Mouse (Mus musculus) heart, postnatal 0 days (tissue): Measurements from ENCODE around the gene Zfp810. TPM values are rescaled to one million over a fixed set of nuclear protein-coding genes. Genes with fewer than 3 reads are reported as not detected.
"Not testable (repeated sequence)": the region's sequence is repeated elsewhere in the genome, so short reads cannot be mapped to it uniquely, and the experiment has no call there.

Experiments
- ATAC-seq: fragments of 200-750 bp; cut with Nextera tagmentation; 2 replicates; pipeline ENCODE4 v1.8.0; 2017; ENCODE audit warnings: low read depth, moderate number of reproducible peaks, moderate library complexity; ENCODE audit not compliant: insufficient read depth
- DNase-seq: peaks from one replicate; pipeline ENCODE4 v3.0.0-alpha.2; 2016; ENCODE audit warnings: low spot score
- H3K27ac ChIP-seq: fragments of 300-500 bp; sonication (generic); 2 replicates; pipeline ENCODE4 v1.5.1; 2014; ENCODE audit warnings: low read depth, mild to moderate bottlenecking
- H3K27me3 ChIP-seq: fragments of 300-500 bp; sonication (generic); 2 replicates; pipeline ENCODE4 v1.6.1; 2014; ENCODE audit warnings: low read length, mixed read lengths; ENCODE audit not compliant: control insufficient read depth, insufficient read depth
- H3K36me3 ChIP-seq: fragments of 300-500 bp; sonication (generic); replicated peaks from 2 replicates; pipeline ENCODE4 v1.6.1; 2014; ENCODE audit warnings: low read length, mixed read lengths; ENCODE audit not compliant: control insufficient read depth, insufficient read depth
- H3K4me1 ChIP-seq: fragments of 300-500 bp; sonication (generic); 2 replicates; pipeline ENCODE4 v1.6.1; 2014; ENCODE audit warnings: antibody characterized with exemption; ENCODE audit not compliant: control insufficient read depth, insufficient read depth
- H3K4me2 ChIP-seq: fragments of 300-500 bp; sonication (generic); 2 replicates; pipeline ENCODE4 v1.6.1; 2014; ENCODE audit warnings: low read depth, mild to moderate bottlenecking, low read length, moderate library complexity
- H3K4me3 ChIP-seq: fragments of 300-500 bp; sonication (generic); 2 replicates; pipeline ENCODE4 v1.5.1; 2014; ENCODE audit warnings: low read depth, low read length
- H3K9ac ChIP-seq: fragments of 300-500 bp; sonication (generic); replicated peaks from 2 replicates; pipeline ENCODE4 v1.6.1; 2014; ENCODE audit warnings: low read depth, low read length, mixed read lengths
- H3K9me3 ChIP-seq: fragments of 300-500 bp; sonication (generic); replicated peaks from 2 replicates; pipeline ENCODE4 v1.6.1; 2016; ENCODE audit warnings: low read length; ENCODE audit not compliant: control insufficient read depth
- CTCF ChIP-seq: IDR thresholded peaks from 2 replicates; pipeline ENCODE4 v1.5.1; 2016; ENCODE audit warnings: antibody characterized with exemption, control low read depth, low read depth
- EP300 ChIP-seq: IDR thresholded peaks from 2 replicates; pipeline ENCODE4 v1.6.1; 2016; ENCODE audit warnings: antibody characterized with exemption, low read depth
- WGBS: fragments of 180-500 bp; shearing (Covaris S2); extraction: QIAGEN DNeasy Blood & Tissue Kit; methylation state at CpG from one replicate; pipeline ENCODE4 v1.1.7; 2014; 5-methylcytosine and 5-hydroxymethylcytosine counted together
- polyA plus RNA-seq: library from polyadenylated mRNA; unstranded; fragments of >200 nt; fragmentation: Nextera tagmentation; extraction: Ambion mirVana; gene quantifications from 2 replicates; pipeline ENCODE4 v1.2.1, GENCODE M21; 2015
- total RNA-seq: library from RNA; depleted of rRNA; stranded (reverse); fragments of >200 nt; gene quantifications from 2 replicates; pipeline ENCODE4 v1.2.3, GENCODE M21; 2014; ENCODE audit warnings: low replicate concordance

Zfp810 gene
- total and polyA plus RNA-seq, 2 experiments from 2014 or later, result 14.3 to 27.8 TPM

GRCm38 (mm10) chr9:22314066-22314465 is 6.6 kb upstream of the Zfp810 start:
- Histone ChIP-seq H3K27me3 (no peaks in the 10 kb centered on the region), H3K4me2 (no peak overlapping the region), H3K4me3 (no peak overlapping the region), H3K9ac (no peak overlapping the region), H3K27ac (no peak overlapping the region), H3K4me1 (no peaks in the 10 kb centered on the region), H3K9me3 (peaks cover 15% of the 10 kb centered on the region), H3K36me3 (no peaks in the 10 kb centered on the region)
- TF ChIP-seq CTCF (no peak), EP300 (no peak)
- WGBS, result 75% methylated on average over 3 of the region's 3 CpGs
- ATAC-seq (no peak), DNase-seq (no peak)

DNA sequence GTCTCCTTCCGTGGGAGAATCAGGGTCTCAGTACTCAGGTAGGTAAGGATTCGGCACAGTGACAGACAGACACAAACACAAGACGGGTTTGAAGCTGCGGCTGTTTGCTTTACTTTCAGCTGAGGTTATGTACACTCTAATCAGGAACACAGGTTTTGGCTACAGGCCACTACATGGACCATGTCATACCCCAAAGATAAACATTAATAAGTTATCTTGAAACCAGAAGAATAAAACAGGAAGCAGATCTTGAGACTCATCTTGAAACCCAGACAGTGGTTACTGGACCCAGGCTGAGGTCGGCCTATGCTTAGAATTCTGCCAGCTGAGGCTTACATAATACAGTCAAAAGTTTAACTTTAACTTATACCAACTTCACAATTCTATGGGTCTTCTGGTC is 5.8 kb upstream of the Zfp810 start:
- no peaks in the 10 kb centered on the region for H3K36me3 ChIP-seq
- no peak for DNase-seq
- peaks cover 15% of the 10 kb centered on the region for H3K9me3 ChIP-seq
- no peak overlapping the region for H3K4me2 ChIP-seq
- no peak overlapping the region for H3K9ac ChIP-seq
- H3K4me3 ChIP-seq, result no peak overlapping the region
- TF ChIP-seq EP300 (no peak), CTCF (no peak)
- H3K27me3 ChIP-seq, result no peaks in the 10 kb centered on the region
- WGBS, result 77% methylated on average over 5 of the region's 5 CpGs
- ATAC-seq, result no peak
- H3K27ac ChIP-seq, result no peak overlapping the region
- H3K4me1 ChIP-seq, result no peaks in the 10 kb centered on the region

DNA sequence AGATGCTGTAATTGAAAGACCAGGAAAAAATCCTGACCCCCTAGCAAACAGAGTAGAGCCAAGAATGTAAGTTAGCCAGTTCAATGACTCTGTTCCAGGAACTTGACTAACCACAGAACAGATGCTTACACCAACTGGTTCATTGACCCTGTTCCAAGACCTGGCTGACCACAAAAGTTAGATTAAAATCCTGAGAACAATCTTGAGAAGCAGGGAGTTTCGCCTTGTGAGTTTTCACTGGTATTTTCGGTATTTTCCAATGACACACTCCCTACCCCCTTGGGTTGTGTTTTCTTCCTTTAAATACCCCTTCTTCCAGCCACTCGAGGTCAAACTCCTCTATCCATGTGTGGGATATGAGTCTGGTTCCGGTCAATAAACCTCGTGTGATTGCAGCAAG is 2.2 kb upstream of the Zfp810 start:
- ATAC-seq, result no peak

DNA sequence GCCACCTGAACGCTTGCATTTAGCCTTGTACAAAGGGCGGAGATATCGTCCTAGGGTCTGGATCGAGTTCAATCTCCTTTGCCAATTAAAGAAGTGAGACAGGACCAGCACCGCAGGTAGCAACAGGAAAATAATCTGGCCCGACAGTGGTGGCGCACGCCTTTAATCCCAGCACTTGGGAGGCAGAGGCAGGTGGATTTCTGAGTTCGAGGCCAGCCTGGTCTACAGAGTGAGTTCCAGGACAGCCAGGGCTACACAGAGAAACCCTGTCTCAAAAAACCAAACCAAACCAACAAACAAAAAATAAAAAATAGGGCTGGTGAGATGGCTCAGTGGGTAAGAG is 443 bp upstream of the Zfp810 start:
- Histone ChIP-seq H3K4me3 (peak overlapping the region; percentile 97), H3K4me2 (peak overlapping the region; percentile 93), H3K9me3 (peaks cover 11% of the 10 kb centered on the region), H3K9ac (peak overlapping the region; percentile 96), H3K36me3 (peaks cover 22% of the 10 kb centered on the region)
- peak; percentile 15; the same call in 1 of the 2 replicates for ATAC-seq
- H3K27me3 ChIP-seq, H3K27ac ChIP-seq, DNase-seq, H3K4me1 ChIP-seq: not testable (repeated sequence)
- WGBS, result 6% methylated on average over 9 of the region's 9 CpGs

More for the DNA sequence above, 2.2 kb upstream of the Zfp810 start:
- no peak for DNase-seq
- no peak overlapping the region for H3K4me2 ChIP-seq
- no peaks in the 10 kb centered on the region for H3K27me3 ChIP-seq
- 0 out of 2 replicates have a peak, but pooled peaks cover 8% of the 10 kb centered on the region for H3K4me1 ChIP-seq
- H3K27ac ChIP-seq, result no peak overlapping the region
- H3K4me3 ChIP-seq, result no peak overlapping the region
- H3K9ac ChIP-seq, result no peak overlapping the region
- 84% methylated on average over 5 of the region's 5 CpGs for WGBS
- H3K9me3 ChIP-seq, result peaks cover 11% of the 10 kb centered on the region
- peaks cover 4% of the 10 kb centered on the region; the same call in 1 of the 2 replicates for H3K36me3 ChIP-seq
- no peak for TF ChIP-seq EP300
- TF ChIP-seq CTCF, result no peak

DNA sequence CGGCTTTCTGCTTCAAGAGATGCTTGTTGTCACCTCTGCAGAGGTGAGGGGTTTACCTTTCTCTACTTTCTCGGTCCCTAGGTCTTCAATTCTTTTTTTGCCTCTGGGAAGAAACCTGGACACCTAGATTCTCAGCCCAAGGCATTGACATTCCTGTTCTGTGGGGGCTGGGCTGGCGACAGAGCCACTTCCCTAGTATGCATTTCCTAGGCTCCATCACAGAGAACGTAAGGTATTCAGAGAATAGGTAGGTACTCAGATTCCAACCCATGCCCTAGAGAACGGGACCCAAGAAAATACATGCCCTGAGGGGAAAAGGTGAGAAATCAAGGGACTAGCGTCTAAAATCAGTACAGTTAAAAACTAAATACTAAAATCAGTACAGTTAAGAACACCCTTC is 722 bp downstream of the Zfp810 start:
- 20% methylated on average over 6 of the region's 6 CpGs for WGBS
- no peak for DNase-seq

DNA sequence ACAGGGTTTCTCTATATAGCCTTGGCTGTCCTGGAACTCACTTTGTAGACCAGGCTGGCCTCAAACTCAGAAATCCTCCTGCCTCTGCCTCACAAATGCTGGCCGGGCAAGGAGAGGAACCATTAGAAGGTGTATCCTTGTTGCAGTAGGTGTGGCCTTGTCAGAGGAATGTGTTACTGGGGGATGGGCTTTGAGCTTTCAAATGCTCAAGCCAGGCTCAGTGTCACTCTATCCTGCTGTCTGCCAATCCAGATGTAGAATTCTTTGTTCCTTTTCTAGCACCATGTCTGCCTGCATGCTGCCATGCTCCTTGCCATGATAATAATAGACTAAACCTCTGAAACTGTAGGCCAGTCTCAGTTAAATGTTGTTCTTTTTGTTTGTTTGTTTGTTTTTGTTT is 5.2 kb downstream of the Zfp810 start:
- 95% methylated on average over 1 of the region's 1 CpGs for WGBS
- Histone ChIP-seq H3K27ac (no peak overlapping the region), H3K4me3 (no peak overlapping the region), H3K36me3 (peaks cover 51% of the 10 kb centered on the region), H3K27me3 (no peaks in the 10 kb centered on the region), H3K9ac (no peak overlapping the region), H3K9me3 (no peaks in the 10 kb centered on the region; the same call in 1 of the 2 replicates), H3K4me2 (no peak overlapping the region), H3K4me1 (0 out of 2 replicates have a peak, but pooled peaks cover 8% of the 10 kb centered on the region)
- ATAC-seq, result no peak
- TF ChIP-seq EP300, result no peak
- TF ChIP-seq CTCF, result no peak
- no peak for DNase-seq

More for the DNA sequence above, 722 bp downstream of the Zfp810 start:
- no peak for ATAC-seq
- peak overlapping the region; percentile 97 for H3K4me3 ChIP-seq
- H3K9ac ChIP-seq, result peak overlapping the region; percentile 96
- no peak for TF ChIP-seq EP300
- no peak for TF ChIP-seq CTCF
- H3K4me1 ChIP-seq, result 0 out of 2 replicates have a peak, but pooled peaks cover 8% of the 10 kb centered on the region
- no peaks in the 10 kb centered on the region for H3K27me3 ChIP-seq
- no peaks in the 10 kb centered on the region; the same call in none of the 2 replicates for H3K9me3 ChIP-seq
- peaks cover 29% of the 10 kb centered on the region for H3K36me3 ChIP-seq
- H3K27ac ChIP-seq, result peak overlapping the region; percentile 82; the same call in 1 of the 2 replicates
- H3K4me2 ChIP-seq, result peak overlapping the region; percentile 93
